Mouse (Mus musculus) MEL (cell line): ENCODE measurements around the gene Mrps36. TPM values are rescaled to one million over a fixed set of nuclear protein-coding genes. Genes with fewer than 3 reads are reported as not detected.
"Not testable (repeated sequence)": the region's sequence is repeated elsewhere in the genome, so short reads cannot be mapped to it uniquely, and the experiment has no call there.

ENCODE experiments used
- DNase-seq: peaks from one replicate; pipeline ENCODE4 v3.0.0; 2011; ENCODE audit warnings: low read depth, low spot score
- H3K27ac ChIP-seq: 2 replicates; pipeline ENCODE4 v1.5.1; 2012; ENCODE audit warnings: low read depth, mild to moderate bottlenecking, control low read depth, low read length, moderate library complexity; ENCODE audit not compliant: control insufficient read depth
- H3K27me3 ChIP-seq, 2 experiments: fragments of 150-350 bp in 1 of 2; sonication (generic) in 1 of 2; 2 replicates each; pipeline ENCODE4 v1.6.1; 2012; ENCODE audit warnings: low read length in 2 of 2, mild to moderate bottlenecking in 2 of 2, improper control_type of control experiment in 1 of 2, moderate library complexity in 1 of 2; ENCODE audit not compliant: insufficient read depth in 2 of 2, control insufficient read depth in 1 of 2
- H3K36me3 ChIP-seq, 2 experiments: 2 replicates each; pipeline ENCODE4 v1.6.1; 2012 to 2014; ENCODE audit warnings: low read length in 2 of 2, improper control_type of control experiment in 1 of 2, inconsistent platforms in 1 of 2, mild to moderate bottlenecking in 1 of 2; ENCODE audit not compliant: insufficient read depth in 2 of 2, control insufficient read depth in 1 of 2
- H3K4me1 ChIP-seq, 2 experiments: fragments of 150-350 bp in 1 of 2; sonication (generic) in 1 of 2; 2 replicates each; pipeline ENCODE4 v1.6.1; 2012; ENCODE audit warnings: low read length in 2 of 2, improper control_type of control experiment in 1 of 2, mild to moderate bottlenecking in 1 of 2; ENCODE audit not compliant: insufficient read depth in 2 of 2, control insufficient read depth in 1 of 2
- H3K4me3 ChIP-seq, 2 experiments: fragments of 150-350 bp in 1 of 2; sonication (generic) in 1 of 2; 2 replicates each; pipeline ENCODE4 v1.5.1; 2012; ENCODE audit warnings: low read depth in 2 of 2, low read length in 2 of 2, mild to moderate bottlenecking in 2 of 2, moderate library complexity in 2 of 2, control low read depth in 1 of 2, improper control_type of control experiment in 1 of 2; ENCODE audit not compliant: control insufficient read depth in 1 of 2, insufficient read depth in 1 of 2
- H3K79me2 ChIP-seq: 2 replicates; pipeline ENCODE4 v1.6.1; 2012; ENCODE audit warnings: mild to moderate bottlenecking, low read length, moderate library complexity; ENCODE audit not compliant: control insufficient read depth, poor library complexity, insufficient read depth
- H3K9ac ChIP-seq: 2 replicates; pipeline ENCODE4 v1.6.1; 2012; ENCODE audit warnings: low read depth, mild to moderate bottlenecking, control low read depth, low read length, moderate library complexity; ENCODE audit not compliant: control insufficient read depth, poor library complexity, severe bottlenecking
- H3K9me3 ChIP-seq: fragments of 150-350 bp; sonication (generic); replicated peaks from 2 replicates; pipeline ENCODE4 v1.6.1; 2012; ENCODE audit warnings: mild to moderate bottlenecking, low read length, improper control_type of control experiment, moderate library complexity; ENCODE audit not compliant: insufficient read depth
- BHLHE40 ChIP-seq: IDR thresholded peaks from 2 replicates; pipeline ENCODE4 v1.6.1; 2012; ENCODE audit warnings: low read depth, mild to moderate bottlenecking, inconsistent platforms, low read length, improper control_type of control experiment, borderline replicate concordance
- CHD1 ChIP-seq: IDR thresholded peaks from 2 replicates; pipeline ENCODE4 v1.6.1; 2012; ENCODE audit warnings: low read depth, mild to moderate bottlenecking, inconsistent platforms, low read length, improper control_type of control experiment
- CHD2 ChIP-seq: IDR thresholded peaks from 2 replicates; pipeline ENCODE4 v1.6.1; 2011; ENCODE audit warnings: low read length, improper control_type of control experiment
- CTCF ChIP-seq, 3 experiments: IDR thresholded peaks in 2 of 3; conservative IDR thresholded peaks in 1 of 3; 2 replicates each; pipeline ENCODE4 v1.5.1; 2011 to 2012; ENCODE audit warnings: low read length in 3 of 3, low read depth in 2 of 3, mild to moderate bottlenecking in 2 of 3, improper control_type of control experiment in 1 of 3, inconsistent platforms in 1 of 3, mixed read lengths in 1 of 3, moderate library complexity in 1 of 3; ENCODE audit not compliant: control insufficient read depth in 1 of 3, insufficient read depth in 1 of 3, poor library complexity in 1 of 3, severe bottlenecking in 1 of 3
- ELF1 ChIP-seq: IDR thresholded peaks from 2 replicates; pipeline ENCODE4 v1.6.1; 2014; ENCODE audit warnings: low read depth, mild to moderate bottlenecking, inconsistent platforms, low read length, improper control_type of control experiment, moderate library complexity
- GATA1 ChIP-seq: IDR thresholded peaks from 2 replicates; pipeline ENCODE4 v1.6.1; 2011; ENCODE audit warnings: low read depth, low read length, improper control_type of control experiment
- MAFK ChIP-seq: IDR thresholded peaks from 2 replicates; pipeline ENCODE4 v1.6.1; 2011; ENCODE audit warnings: low read depth, mild to moderate bottlenecking, low read length, improper control_type of control experiment, borderline replicate concordance
- MEF2A ChIP-seq: IDR thresholded peaks from 2 replicates; pipeline ENCODE4 v1.6.1; 2014; ENCODE audit warnings: low read depth, mild to moderate bottlenecking, inconsistent platforms, low read length, improper control_type of control experiment; ENCODE audit not compliant: poor library complexity, insufficient replicate concordance, severe bottlenecking; ENCODE audit errors: extremely low read depth
- NELFE ChIP-seq: IDR thresholded peaks from 2 replicates; pipeline ENCODE4 v1.6.1; 2011; ENCODE audit warnings: low read depth, low read length, improper control_type of control experiment
- NRF1 ChIP-seq: IDR thresholded peaks from 2 replicates; pipeline ENCODE4 v1.6.1; 2014; ENCODE audit warnings: low read depth, mild to moderate bottlenecking, inconsistent platforms, low read length, improper control_type of control experiment, moderate library complexity; ENCODE audit not compliant: poor library complexity, insufficient read depth, severe bottlenecking
- POLR2A ChIP-seq, 2 experiments: IDR thresholded peaks; 2 replicates each; pipeline ENCODE4 v1.6.1; 2011 to 2012; ENCODE audit warnings: low read length in 2 of 2, mild to moderate bottlenecking in 2 of 2, control low read depth in 1 of 2, improper control_type of control experiment in 1 of 2, low read depth in 1 of 2, moderate library complexity in 1 of 2; ENCODE audit not compliant: control insufficient read depth in 1 of 2, insufficient read depth in 1 of 2, poor library complexity in 1 of 2
- POLR2AphosphoS5 ChIP-seq: IDR thresholded peaks from 2 replicates; pipeline ENCODE4 v1.6.1; 2012; ENCODE audit warnings: low read depth, borderline replicate concordance, mild to moderate bottlenecking, inconsistent platforms, low read length, moderate library complexity, mixed read lengths
- RAD21 ChIP-seq: IDR thresholded peaks from 2 replicates; pipeline ENCODE4 v1.6.1; 2011; ENCODE audit warnings: mild to moderate bottlenecking, low read depth, low read length, improper control_type of control experiment
- SIN3A ChIP-seq: IDR thresholded peaks from 2 replicates; pipeline ENCODE4 v1.6.1; 2012; ENCODE audit warnings: low read length, improper control_type of control experiment, inconsistent platforms
- TAL1 ChIP-seq: IDR thresholded peaks from 2 replicates; pipeline ENCODE4 v1.6.1; 2012; ENCODE audit warnings: mild to moderate bottlenecking, inconsistent platforms, low read length, moderate library complexity, mixed read lengths
- UBTF ChIP-seq: IDR thresholded peaks from 2 replicates; pipeline ENCODE4 v1.6.1; 2012; ENCODE audit warnings: low read depth, mild to moderate bottlenecking, inconsistent platforms, low read length, improper control_type of control experiment, moderate library complexity, borderline replicate concordance; ENCODE audit not compliant: insufficient read depth
- USF2 ChIP-seq, 2 experiments: IDR thresholded peaks; 2 replicates each; pipeline ENCODE4 v1.6.1; 2011 to 2012; ENCODE audit warnings: improper control_type of control experiment in 2 of 2, low read length in 2 of 2, borderline replicate concordance in 1 of 2, inconsistent platforms in 1 of 2, low read depth in 1 of 2, mild to moderate bottlenecking in 1 of 2; ENCODE audit not compliant: insufficient read depth in 1 of 2
- ZMIZ1 ChIP-seq: IDR thresholded peaks from 2 replicates; pipeline ENCODE4 v1.6.1; 2012; ENCODE audit warnings: low read depth, mild to moderate bottlenecking, inconsistent platforms, low read length, improper control_type of control experiment, moderate library complexity
- ZNF384 ChIP-seq: IDR thresholded peaks from 2 replicates; pipeline ENCODE4 v1.6.1; 2012; ENCODE audit warnings: low read depth, mild to moderate bottlenecking, inconsistent platforms, low read length, improper control_type of control experiment
- polyA plus RNA-seq, 2 experiments: library from polyadenylated mRNA; stranded (reverse) in 1 of 2; unstranded in 1 of 2; fragments of >175 nt in 1 of 2; fragments of >200 nt in 1 of 2; gene quantifications; 2 replicates each; pipeline versions ENCODE4 v1.2.1 to v1.2.4; 2012; ENCODE audit warnings: low replicate concordance in 2 of 2, low read depth in 1 of 2; ENCODE audit not compliant: insufficient read length in 2 of 2, insufficient read depth in 1 of 2, missing spikeins in 1 of 2
- total RNA-seq: library from RNA; depleted of rRNA; stranded (reverse); fragments of 300-350 nt; gene quantifications from 2 replicates; pipeline ENCODE4 v1.2.3, GENCODE M21; 2012

Gene Mrps36
- total and polyA plus RNA-seq, 3 experiments, result 73.1 to 91.1 TPM; not detected in 1

- TF ChIP-seq UBTF (no peak), CHD2 (no peak), NELFE (no peak; the same call in none of the 2 replicates), GATA1 (no peak), CHD1 (no peak)
Observed at GRCm38 (mm10) chr13:100744036-100744744, at the start of gene Mrps36 (continued).

DNA sequence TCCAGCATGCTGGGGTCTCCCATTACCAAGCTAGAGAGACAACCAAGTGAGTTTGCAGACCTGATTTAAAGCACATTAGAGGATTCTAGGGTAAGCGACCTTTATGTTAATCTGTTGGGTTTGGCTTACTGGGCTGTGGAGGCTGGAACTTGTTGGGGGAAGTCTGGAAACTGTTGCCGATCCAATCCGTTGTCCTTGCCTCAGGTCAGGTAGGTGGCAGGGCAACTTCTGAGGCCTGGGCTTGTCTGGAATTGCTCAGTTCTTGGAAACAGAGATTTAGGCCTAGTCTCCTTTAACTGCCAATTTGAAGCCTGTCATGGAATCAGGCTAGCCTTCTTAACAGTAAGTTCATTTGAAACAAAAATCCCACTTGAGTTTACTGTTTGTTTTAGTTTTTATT, 44.6 kb upstream of the Mrps36 start:
- Histone ChIP-seq H3K27ac (no peak overlapping the region), H3K9ac (no peak overlapping the region), H3K4me3 (no peak overlapping the region), H3K27me3 (no peaks in the 10 kb centered on the region), H3K4me1 (peaks cover 6 to 13% of the 10 kb centered on the region in 2 experiments), H3K79me2 (peaks cover 22% of the 10 kb centered on the region), H3K9me3 (no peaks in the 10 kb centered on the region), H3K36me3 (peaks cover 11 to 12% of the 10 kb centered on the region in 2 experiments)
- DNase-seq, result no peak
- no peak for TF ChIP-seq SIN3A
- no peak for TF ChIP-seq ELF1
- no peak for TF ChIP-seq MEF2A
- TF ChIP-seq NRF1, result no peak
- no peak for TF ChIP-seq POLR2AphosphoS5
- no peak for TF ChIP-seq UBTF
- TF ChIP-seq RAD21, result no peak
- no peak for TF ChIP-seq POLR2A (IDR thresholded peaks at IDR 0.05; ENCODE audit: control insufficient read depth in 1 of 2, insufficient read depth in 1 of 2, low read depth in 1 of 2, low read length in 2 of 2, poor library complexity in 1 of 2)
- no peak for TF ChIP-seq CHD2
- no peak for TF ChIP-seq CTCF (IDR thresholded peaks at IDR 0.05 in 2 of 3, conservative IDR thresholded peaks at IDR 0.05 in 1 of 3; ENCODE audit: control insufficient read depth in 1 of 3, insufficient read depth in 1 of 3, low read depth in 2 of 3, low read length in 3 of 3, poor library complexity in 1 of 3, severe bottlenecking in 1 of 3)
- TF ChIP-seq BHLHE40, result no peak
- no peak for TF ChIP-seq TAL1
- no peak for TF ChIP-seq MAFK
- TF ChIP-seq ZMIZ1, result no peak
- TF ChIP-seq USF2 (IDR thresholded peaks at IDR 0.05; ENCODE audit: borderline replicate concordance in 1 of 2, insufficient read depth in 1 of 2, low read depth in 1 of 2, low read length in 2 of 2), result no peak
- TF ChIP-seq ZNF384, result no peak
- TF ChIP-seq, all 39 proteins: peak for 0

GRCm38 (mm10) chr13:100788057-100788456, 43.6 kb upstream of the Mrps36 start:
- H3K4me3 ChIP-seq, H3K27me3 ChIP-seq, DNase-seq, H3K9ac ChIP-seq, H3K9me3 ChIP-seq, H3K27ac ChIP-seq: not testable (repeated sequence)
- peaks cover 8 to 18% of the 10 kb centered on the region in 2 experiments for H3K4me1 ChIP-seq
- peaks cover 20 to 22% of the 10 kb centered on the region in 2 experiments for H3K36me3 ChIP-seq
- peaks cover 27% of the 10 kb centered on the region for H3K79me2 ChIP-seq
